Mouse (Mus musculus): ENCODE results near the gene Lipa. TPM values are rescaled to one million over a fixed set of nuclear protein-coding genes. Genes with fewer than 3 reads are reported as not detected.

The Lipa gene
- 10 to 100 TPM; 16.1 to 19.3 TPM for total RNA-seq (2021)
- long read RNA-seq, experiment 1, transcript Lipa-201 (10 exons, 2,969 nt): major isoform, 16 of 18 reads
- long read RNA-seq, experiment 1, partial matches to known transcripts: 1 of 18 reads
- long read RNA-seq, experiment 1, other reads (novel, unspliced or antisense): 0 of 18 reads
- long read RNA-seq, experiment 2, transcript Lipa-201 (10 exons, 2,969 nt): major isoform, 17 of 21 reads
- long read RNA-seq, experiment 2, partial matches to known transcripts: 1 of 21 reads
- long read RNA-seq, experiment 2, other reads (novel, unspliced or antisense): 2 of 21 reads

DNA sequence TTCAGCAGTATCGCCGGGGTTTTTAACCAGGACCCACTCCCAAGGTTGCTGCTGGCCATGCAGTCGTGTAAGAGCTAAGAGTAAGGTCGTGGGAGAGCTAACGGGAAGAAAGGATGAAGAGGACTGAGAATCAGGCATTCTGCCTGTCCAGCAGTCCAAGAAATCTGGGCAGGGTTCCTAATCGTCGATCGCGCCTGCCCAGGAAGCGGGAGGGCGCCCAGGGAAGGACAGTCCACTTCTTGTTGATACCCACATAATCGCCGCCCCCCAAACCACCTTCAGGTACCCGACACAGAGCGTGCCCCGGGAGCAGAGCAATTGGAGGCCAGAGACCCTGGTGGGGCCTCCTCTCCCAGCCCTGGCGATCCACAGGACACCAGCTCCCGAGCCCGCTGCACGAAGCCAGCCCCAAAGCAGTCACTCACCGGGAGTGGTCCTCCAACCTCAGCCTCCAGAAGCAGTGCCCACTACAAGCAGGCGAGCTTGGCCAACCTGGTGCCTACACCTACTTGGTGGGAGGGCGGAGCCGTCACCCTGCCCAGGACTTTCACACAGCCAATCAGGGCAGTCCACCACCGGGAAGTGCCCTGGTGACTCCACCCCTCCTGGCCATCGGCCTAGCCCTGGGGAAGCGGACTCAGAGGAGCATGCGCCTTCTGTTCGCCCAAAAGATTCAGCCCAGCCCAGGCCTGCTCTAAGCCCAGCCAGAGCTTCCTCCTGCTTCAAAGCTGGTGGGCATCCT is at the start of gene Lipa:
Gene Lipa, minus strand, starts transcription at position 534 of the 742 bp plus-strand sequence.
- peak; percentile 87 to 96 for DNase-seq (ENCODE audit: low spot score in 2 of 2)

DNA sequence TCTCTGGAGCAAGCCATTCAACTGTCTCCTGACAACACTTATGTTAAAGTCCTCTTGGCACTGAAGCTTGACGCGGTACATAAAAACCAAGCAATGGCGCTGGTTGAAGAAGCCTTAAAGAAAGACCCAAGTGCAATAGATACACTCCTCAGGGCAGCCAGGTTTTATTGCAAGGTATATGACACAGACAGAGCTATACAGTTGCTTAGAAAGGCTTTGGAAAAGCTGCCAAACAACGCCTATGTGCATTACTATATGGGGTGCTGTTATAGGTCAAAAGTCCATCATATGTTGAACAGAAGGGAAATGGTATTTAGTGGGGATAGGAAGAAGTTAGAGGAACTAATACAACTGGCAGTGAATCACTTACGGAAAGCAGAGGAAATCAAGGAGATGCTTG is 46.4 kb upstream of the Lipa start:
- DNase-seq (ENCODE audit: low spot score in 2 of 2): no peak

DNA sequence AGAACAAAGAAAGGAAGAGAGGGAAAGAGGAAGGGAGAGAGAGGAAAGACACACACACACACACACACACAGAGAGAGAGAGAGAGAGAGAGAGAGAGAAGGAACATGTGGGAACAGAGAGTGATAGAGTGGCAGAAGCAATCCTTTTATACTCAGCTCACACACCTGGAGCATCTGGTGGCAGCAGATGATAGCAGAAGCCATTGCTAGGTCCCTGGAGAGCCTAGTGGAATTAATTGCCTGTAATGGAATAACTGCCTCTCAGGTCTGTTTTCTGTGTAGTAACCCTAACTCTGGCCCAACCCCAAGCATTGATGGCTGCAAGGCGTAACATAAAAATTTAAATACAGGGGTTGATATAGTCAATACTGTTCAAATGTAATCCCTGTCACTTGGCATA is 43.8 kb upstream of the Lipa start:
- DNase-seq (ENCODE audit: low spot score in 2 of 2): no peak

DNA sequence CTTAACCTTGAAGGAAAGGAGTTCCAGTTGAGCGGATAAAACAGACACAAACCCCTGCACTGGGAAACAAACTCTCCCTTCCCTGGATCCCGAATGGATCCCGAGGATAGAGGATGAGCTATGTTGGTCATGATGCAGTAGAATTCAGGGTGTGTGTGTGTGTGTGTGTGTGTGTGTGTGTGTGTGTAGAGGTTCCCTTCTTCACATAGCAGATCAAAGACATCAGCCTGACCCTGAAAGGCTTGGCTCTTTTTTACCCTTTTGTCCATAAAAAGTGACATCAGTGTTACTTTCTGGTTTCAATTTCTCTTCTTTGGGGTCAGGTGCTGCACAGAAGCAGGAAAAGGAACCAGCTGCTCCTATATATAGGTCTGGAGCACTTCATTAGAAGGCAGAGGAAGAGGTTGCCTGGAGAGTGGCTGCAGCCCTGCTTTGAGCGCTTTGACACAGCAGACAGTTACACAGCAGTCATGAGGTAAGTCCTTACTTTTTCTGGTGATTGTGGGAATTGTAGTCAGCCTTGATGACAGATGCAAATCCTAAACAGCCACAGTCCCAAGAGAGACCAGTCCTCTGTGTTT is 42.7 kb upstream of the Lipa start:
- DNase-seq (ENCODE audit: low spot score in 2 of 2): no peak

DNA sequence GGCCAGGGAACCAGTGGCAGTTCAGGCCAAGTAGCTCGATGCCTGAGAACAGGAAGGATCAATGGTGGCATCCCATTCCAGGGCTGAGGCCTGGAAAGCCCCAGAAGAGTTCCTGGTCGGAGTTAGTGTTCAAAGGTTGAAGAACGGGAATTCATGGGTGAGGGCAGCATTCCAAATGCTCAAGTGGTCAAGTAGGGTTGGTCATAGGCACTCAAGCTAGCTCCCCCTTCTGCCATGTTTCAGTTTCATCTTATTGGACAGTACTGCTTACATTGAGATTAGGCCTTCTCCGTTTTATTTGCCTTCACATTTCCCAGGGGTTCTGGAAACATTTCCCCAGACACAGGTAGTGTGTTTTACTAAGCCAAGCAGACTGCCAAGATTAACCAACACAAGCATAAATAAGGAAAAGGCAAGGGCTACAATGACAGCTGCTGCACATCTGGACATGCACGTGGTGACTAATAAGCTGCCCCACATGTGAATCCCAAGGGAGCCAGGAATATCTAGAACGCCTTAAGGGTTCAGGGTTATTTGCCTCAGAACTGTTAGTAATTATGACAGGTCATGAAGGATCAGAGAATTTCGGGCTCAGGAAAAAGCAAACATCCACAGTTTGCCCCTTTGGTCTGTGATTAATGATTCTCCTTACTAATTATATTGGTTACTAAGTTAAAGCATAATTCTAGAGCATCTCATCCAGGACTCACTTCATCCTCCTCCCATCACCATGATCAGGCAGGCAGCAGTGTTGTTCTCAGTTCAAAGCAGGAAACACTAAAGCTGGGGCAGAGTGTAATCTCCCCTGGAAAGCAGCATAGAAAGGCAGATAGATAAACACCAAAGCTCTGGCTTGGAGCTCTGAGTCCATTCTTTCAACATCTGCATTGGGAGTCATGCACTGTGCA is 42.0 kb upstream of the Lipa start:
- no peak for DNase-seq (ENCODE audit: low spot score in 2 of 2)

DNA sequence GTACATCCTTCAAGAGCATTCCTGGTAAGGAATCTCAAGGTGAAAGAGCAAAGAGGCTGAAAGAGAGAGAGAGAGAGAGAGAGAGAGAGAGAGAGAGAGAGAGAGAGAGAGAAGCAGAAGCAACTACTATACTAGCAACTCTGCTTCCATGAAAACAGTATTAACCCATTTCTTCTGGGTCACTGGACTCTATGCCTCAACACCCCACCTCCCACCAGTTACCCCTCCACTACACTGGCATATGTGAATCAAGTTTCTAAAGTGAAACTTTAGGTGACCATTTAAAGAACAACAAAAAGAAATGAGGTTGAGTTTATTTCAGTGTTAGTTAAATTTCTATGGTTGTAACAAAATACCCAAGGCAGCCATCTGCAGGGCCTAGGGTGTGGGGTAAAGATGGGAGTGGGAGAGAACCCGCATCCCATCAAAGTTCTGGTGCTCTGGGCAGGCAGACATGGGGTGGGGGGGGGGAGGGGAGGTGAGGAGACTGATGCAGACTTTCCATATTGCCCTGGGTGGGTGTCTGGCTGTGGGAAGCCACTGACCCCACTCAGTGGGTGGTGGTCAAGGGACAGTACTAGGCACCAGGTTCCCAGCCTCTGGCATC is 39.0 kb upstream of the Lipa start:
- no peak for DNase-seq (ENCODE audit: low spot score in 2 of 2)

DNA sequence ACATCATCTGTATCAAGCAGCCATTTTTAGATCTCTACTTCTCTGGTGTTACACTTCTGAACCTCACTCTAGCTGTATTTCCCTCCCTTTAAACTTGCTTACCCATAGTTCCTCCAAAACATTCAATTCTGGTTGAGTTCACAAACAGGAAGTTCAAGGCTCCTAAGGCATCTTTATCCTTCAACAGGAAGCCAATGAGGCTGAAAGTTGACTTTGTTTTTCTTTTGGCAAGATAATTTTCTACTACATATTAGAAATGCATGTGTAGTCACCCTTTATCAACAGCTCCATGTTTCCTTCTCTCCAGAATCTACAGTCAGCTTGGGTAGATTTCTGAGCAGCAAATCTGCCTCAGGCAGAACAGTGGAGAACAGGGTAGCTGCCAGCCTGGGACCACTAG is 35.3 kb upstream of the Lipa start:
- no peak for DNase-seq (ENCODE audit: low spot score in 2 of 2)

DNA sequence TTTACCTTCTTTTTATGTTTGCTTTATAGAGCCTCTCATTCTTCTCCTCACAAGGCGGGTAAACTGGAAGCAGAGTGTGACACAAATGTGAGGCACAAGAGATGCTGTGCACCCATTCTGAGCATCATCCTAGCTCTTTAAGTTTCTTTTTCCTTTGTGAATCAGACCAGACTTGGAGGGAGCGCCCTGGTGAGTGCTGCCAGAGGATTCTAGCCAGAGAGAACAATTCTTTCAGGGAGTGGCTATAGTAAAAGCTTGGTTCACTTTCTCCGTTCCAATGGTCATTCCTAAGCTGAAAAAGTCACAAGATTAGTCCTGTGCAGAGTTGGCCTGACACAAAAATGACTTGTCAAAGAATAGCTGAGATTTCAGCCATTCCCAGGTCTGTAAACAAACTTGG is 29.3 kb upstream of the Lipa start:
- DNase-seq (ENCODE audit: low spot score in 2 of 2): no peak

DNA sequence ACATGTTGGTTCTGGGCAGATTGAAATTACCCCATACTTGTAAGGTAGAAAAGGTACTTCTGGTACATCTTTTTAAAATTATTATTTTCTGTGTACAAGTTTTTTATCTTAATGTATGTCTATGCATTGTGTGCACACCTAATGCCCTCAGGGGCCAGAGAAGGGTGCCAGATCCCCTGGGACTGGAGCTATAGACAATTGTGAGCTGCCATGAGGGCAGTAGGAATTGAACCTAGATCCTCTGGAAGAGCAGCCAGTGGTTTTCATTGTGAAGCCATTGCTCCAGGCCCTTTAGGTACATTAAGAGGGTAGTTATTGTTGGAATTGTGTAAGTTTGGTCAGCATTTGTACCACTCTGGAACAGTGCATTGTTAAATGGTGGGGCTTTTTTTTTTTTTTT is 26.8 kb upstream of the Lipa start:
- DNase-seq (ENCODE audit: low spot score in 2 of 2): no peak

DNA sequence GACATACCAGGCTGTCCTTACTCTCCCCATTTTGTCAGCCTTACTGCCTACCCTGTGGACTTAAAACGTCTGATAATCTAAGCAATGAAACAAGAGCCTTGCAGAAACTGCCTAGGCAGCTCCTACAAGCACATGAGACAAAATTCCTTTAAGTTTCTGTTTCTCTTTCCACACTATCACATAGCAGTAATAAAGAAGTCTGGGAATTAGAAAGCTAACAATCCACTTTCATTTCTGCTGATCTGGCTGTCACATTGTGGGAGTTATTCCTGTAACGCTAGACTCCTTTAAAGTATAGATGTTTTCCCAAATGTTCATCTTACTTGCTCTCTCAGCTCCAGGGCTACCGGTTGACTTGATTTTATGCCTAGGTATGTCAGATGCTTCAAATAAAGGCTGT is 26.2 kb upstream of the Lipa start:
- no peak for DNase-seq (ENCODE audit: low spot score in 2 of 2)

DNA sequence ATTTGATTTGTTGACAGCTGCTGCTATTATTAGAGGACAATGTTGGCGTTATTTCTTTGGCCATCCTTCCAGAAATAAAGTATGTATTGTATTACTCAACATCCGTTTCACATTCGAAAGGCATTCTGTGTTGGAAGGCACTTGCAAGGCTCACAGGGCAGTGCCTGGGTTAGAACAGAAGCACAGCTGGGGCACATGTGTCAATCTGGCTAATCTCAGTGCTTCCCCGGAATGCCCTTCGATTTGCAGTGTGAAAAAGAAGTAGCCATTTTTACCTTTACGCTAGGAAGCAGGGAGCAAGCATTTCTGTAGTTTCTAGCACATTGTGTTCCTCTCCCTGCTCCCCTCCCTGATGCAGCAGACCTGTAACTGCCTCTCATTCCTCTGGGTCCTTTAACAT is 25.7 kb upstream of the Lipa start:
- no peak for DNase-seq (ENCODE audit: low spot score in 2 of 2)

DNA sequence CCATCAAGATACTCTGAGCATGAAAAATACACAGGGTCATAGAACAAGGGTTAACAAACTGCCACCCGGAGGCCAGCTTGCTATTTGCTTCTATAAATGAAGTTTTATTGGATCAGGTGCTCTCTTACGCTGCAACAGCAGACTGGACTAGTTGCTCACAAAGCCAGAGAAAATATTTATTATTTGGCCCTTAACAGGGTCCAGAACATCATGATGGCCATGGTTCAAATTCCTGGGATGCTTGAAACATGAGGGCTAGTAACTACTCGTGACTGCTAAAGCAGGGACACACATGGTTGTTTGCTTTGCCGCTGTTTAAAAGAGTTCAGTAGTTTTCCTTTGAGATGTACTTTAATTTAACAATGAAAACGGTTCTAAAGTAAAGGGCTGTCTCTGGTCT is 24.7 kb upstream of the Lipa start:
- DNase-seq (ENCODE audit: low spot score in 2 of 2): no peak

DNA sequence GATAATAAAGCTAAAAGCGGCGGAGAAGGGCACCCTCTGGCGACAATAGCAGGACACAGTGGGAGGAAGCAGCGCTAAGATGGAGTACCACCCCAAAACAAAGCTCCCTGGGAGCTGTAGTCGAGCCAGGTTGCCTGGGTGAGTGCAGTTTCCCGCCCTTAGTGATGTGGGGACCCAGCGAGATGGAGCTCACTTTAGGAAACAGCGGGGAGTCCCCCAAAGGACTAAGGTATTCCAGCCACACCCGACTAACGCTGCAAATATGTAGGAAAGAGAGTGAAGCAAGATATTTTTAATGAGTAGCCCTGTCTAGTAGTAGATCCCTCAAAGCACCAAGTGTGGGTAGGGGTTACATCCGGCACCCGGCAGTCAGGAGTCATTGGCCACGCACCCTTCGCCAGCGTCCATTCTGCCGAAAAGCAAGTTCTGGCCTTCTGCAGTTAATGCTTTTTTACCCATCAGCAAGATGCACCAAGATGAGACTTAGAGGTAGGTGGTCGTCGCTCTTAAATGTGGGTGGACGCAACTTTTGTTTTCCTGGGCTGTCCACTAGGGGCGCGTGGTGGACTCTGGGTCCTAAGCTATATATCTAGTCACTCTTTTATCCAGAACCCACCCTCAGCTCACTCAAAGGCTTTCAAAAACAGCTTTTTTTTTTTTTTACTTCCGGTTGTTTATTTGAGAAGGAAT is 23.4 kb upstream of the Lipa start, which contains the start of gene Ifit2:
Gene Ifit2, plus strand, starts transcription at position 161 of the 690 bp plus-strand sequence.
- DNase-seq (ENCODE audit: low spot score in 2 of 2): peak; percentile 65 to 79

DNA sequence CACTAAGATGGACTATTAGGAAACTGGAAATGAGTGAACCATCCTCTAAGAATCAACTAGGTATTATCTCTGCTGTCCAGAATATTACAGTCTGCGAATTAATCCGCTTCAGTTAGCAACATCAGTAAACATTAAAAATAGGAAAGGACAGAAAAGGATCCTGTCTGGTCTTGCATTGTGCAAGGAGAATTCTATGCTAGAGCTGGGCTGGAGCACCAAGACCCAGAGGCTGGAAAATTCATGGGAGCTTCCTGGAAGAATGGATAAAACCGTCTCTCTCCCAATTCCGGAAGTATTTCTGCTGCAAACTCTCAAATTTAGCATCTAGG is 22.9 kb upstream of the Lipa start:
- DNase-seq (ENCODE audit: low spot score in 2 of 2): no peak

DNA sequence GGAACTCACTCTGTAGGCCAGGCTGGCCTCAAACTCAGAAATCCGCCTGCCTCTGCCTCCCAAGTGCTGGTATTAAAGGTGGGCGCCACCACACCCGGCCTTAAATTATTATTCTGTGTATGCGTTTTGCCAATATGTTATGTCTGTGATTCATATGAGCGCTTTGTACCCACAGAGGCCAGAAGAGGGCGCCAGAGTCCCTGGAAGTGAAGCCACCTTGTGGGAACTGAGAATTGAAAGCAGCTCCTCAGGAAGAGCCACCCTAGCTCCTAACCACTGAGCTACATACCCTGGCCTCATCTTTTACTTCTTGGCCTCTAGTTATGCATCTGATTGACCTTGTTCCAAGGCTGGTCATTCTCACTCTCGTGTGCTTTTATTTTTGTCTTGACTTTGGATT is 20.7 kb upstream of the Lipa start:
- DNase-seq (ENCODE audit: low spot score in 2 of 2): peak; percentile 49 to 66

DNA sequence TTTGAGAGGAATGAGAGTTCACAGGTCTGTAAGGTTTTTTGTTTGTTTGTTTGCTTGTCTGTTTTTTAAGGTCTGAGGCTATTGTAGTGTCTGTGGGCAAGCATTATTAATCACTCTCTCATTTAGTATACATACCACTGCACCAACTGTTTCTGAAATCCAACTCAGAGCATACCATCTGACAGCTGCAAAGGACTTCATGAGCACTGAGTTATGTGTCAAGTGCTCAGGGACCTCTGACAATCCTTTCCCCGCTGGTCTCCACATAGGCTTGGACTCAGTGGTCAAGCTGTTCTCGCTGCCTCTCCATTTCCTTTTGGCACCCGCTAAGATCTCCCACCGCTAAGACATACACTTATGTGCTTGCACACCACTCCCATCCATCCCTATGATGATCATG is 18.9 kb upstream of the Lipa start:
- no peak for DNase-seq (ENCODE audit: low spot score in 2 of 2)

DNA sequence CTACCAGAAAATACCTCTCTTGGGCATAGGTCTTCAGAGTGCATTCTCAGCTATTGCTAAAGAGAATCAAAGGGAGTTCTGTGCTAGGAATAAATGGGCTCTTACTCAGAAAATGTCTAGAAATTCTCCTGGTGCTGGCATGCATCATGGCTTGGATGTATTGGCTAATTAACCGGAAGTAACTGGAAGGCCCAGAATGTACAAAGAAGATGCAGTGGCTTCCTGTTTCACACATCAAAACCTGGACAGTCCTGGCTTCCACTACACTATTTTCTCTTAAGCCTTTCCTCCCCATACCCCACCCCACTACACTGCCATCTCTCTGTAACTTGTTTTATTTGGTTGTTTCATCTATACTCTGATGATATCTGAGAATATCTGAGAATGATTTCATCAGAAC is 12.1 kb upstream of the Lipa start:
- no peak for DNase-seq (ENCODE audit: low spot score in 2 of 2)

DNA sequence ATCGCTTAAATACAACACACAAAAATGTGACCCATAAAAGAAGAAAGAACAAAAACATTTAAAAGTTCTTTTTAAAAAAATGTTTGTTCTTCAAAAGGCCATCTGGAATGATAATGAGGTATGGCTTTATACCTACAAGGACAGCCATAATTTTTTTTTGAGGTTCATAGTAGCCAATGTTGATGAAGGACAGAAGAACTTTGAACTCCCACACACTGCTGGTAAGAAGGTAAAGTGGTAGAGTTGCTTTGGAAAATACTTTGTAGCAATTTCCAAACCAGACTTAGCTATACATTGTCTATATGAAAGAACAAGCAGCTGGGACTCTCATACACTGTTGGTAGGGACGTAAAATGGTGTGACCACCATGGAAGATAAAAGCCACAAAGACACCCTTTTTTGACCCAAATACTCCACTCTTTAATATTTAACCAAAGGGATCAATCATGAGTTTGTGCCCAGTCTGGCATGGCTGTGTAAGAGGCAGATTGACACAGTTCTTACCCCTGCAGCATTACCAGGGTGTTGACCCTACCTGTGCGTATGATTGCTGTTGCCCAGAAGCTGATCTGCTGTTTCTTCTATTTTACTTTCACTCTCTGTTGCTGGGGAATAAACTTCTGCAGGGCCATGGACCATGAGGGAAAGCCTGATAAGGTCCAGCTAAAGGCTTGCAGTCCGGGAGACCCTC is 4.9 kb upstream of the Lipa start:
- no peak for DNase-seq (ENCODE audit: low spot score in 2 of 2)

DNA sequence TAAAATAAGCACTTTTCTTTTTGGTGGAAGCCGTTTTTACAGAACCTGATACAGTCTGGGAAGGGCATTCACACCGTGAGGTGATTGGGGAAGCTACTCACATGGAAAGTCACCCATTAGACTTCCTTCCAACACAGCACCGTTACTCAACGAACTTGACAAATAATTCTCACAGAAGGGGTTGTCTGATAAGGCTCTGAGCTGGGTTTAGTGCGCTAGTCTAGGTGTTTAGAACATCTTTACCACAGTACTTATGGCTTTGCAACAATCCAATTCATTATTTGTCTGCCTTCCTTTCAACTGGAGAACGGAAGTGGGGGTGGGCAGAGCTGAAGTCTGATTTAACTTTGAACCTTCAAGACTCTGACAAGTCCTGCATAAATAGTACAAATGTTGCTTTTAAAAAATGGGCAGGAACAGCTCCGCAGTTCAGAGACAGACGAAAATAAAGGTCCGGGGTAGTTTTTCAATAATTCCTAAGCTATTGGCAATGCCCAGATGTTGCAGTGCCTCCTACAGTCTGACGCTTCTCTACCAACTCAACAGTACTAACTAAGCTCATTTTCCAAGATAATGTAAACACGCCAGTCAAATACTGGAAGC is 852 bp downstream of the Lipa start:
- no peak for DNase-seq (ENCODE audit: low spot score in 2 of 2)

DNA sequence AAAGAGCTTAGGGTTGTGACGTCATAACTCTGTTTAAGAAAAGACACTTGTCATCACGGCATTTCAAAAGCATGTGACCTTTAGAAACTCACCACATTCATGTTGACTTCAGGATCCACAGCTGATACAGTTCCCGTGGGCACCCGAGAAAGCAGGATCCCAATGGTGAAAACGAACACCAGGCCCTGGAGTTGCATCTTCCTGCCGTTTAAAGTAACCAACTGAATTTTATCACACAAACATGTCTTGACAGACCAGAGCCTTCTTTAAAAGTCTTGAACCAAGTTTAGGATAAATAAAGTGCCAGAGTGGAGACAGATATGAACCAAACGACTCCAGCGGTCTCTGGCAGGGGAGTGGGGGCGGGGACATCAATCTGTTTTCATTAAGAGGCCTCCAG is 2.6 kb downstream of the Lipa start:
- no peak for DNase-seq (ENCODE audit: low spot score in 2 of 2)

Data from layer of hippocampus, postnatal 14 days (tissue).